Mouse (Mus musculus): ENCODE measurements at regions not wholly inside any gene's neighbourhood (a gene's known extent, or its start where the extent isn't known, plus 50 kb on each side); places are given as distances from the start of the nearest gene placed in this dataset.

DNA sequence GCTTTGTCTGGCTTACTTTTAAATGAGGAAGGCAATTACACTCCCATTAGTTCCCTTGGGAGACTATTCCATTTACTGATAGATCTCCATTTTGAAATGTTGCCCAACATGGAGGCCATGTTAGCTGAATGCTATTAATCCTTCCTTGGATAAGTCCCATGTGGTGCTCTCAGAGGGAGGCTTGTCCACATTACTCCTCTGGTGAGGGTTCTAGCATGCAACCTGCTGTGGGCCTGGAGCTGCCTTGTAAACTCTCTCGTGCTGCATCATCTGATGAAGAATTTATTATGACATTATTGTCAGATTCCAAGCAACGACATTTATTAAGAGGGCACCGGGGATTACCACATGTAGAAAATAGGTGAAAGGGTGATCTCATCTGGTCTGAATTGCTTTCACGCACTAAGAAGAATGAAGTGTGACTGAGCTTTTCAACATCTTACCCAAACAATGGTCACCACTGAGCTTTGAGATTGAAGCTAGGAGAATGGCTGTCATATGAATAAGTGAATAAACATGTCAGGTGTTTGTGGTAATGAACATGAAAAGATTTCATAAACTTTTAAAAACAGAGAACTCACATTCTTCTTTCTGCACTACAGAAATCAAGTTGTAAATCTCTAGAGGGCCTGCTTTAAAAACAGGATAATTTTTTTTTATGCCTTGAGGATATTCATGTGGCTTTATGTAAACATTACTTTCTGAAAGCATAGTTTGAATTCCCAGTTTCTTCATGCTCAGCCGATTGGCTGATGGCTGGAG, 495.3 kb downstream of the Ttll7 start:
- no peak for TF ChIP-seq CTCF (IDR thresholded peaks at IDR 0.05; ENCODE audit: low read depth)
- TF ChIP-seq EP300 (optimal IDR thresholded peaks at IDR 0.05): no peak
